Mouse (Mus musculus): ENCODE measurements around the gene Cdk14. TPM values are rescaled to one million over a fixed set of nuclear protein-coding genes. Genes with fewer than 3 reads are reported as not detected.

Cdk14 gene
- polyA plus RNA-seq, 1 experiment from 2014 or later = 37.8 TPM

DNA sequence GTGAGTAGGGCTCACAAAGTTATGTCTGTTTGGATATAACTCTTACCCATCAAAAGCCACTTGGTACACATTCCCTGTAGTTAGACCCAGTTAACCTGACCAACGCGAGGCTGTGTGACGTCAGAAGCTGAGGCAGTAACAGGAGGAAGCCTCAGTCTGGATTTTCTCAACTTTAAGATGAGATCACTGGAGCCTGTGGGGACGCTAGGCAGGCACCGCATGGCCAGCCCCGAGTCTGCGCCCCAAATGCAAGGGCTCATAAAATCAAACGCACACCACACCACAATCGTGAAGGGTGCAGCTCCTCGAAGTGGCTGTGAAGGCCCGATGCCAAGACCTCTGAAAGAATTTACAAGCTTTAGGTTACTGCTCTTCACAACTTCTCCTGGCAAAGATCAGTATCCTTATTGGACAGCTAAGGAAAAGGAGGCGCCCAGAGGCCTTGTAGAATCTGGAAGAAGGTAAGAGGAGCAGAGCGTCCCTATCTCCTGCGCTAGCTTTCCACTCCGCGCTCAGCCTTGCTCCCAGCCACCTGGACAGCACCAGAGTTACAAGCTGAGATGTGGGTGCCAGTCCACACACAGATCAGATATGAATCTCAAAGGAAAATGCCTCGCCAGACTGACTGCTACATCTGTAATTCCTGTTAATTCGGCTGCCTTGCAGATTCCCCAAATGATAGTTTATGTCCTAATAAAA lies 61.9 kb downstream of the Cdk14 start:
- Histone ChIP-seq H3K4me3 (ENCODE audit: low read depth, low read length) (no peak overlapping the region), H3K9me3 (ENCODE audit: low read depth, low read length) (no peaks in the 10 kb centered on the region), H3K36me3 (ENCODE audit: insufficient read depth) (0 out of 2 replicates have a peak, but pooled peaks cover 3% of the 10 kb centered on the region), H3K9ac (no peak overlapping the region), H3K27ac (ENCODE audit: low read depth) (no peak overlapping the region), H3K27me3 (ENCODE audit: insufficient read depth, low read length) (no peaks in the 10 kb centered on the region), H3K4me2 (no peak overlapping the region), H3K4me1 (ENCODE audit: insufficient read depth) (0 out of 2 replicates have a peak, but pooled peaks cover 2% of the 10 kb centered on the region)
- no peak for DNase-seq
- 78% methylated on average over 18 of the region's 18 CpGs for WGBS
- ATAC-seq (ENCODE audit: insufficient read depth) = no peak; the same call in 1 of the 2 replicates
- TF ChIP-seq CTCF (IDR thresholded peaks at IDR 0.05; ENCODE audit: low read depth) = no peak

DNA sequence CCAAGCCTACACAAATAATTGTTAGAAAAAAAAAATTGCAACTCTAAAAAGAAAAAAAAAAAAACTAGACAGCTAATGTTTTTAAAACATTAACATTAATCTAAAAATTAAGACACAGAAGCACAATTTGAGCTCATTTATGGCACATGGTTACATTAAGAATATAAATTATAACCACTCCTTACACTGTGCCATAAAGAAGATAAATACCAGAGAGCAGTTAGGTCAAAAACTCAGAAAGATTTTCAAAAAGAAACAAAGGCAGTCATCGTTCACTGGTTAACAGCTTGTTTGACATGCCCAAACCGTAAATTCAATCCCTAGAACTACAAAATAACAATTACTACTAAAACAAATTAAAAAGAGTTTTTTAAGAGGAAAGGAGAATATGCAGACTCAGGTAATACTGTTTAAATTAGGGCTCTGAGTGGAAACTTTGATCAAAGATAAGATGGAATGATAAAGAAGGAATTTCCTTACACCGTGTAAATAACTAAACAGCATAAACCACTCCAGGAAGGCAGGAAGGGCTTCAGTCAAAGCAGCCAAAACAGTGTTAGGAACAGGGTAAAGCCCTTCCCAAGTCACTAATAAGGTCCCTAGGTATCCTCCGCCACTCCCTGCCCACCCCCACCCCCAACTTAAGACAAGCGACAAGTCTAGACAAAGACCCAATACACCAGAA lies 65.3 kb downstream of the Cdk14 start:
- Histone ChIP-seq H3K4me1 (ENCODE audit: insufficient read depth) (0 out of 2 replicates have a peak, but pooled peaks cover 2% of the 10 kb centered on the region), H3K27me3 (ENCODE audit: insufficient read depth, low read length) (no peaks in the 10 kb centered on the region), H3K4me3 (ENCODE audit: low read depth, low read length) (no peak overlapping the region), H3K9ac (no peak overlapping the region), H3K4me2 (no peak overlapping the region), H3K27ac (ENCODE audit: low read depth) (no peak overlapping the region), H3K36me3 (ENCODE audit: insufficient read depth) (no peaks in the 10 kb centered on the region), H3K9me3 (ENCODE audit: low read depth, low read length) (no peaks in the 10 kb centered on the region)
- DNase-seq (no peak), ATAC-seq (ENCODE audit: insufficient read depth) (no peak)
- TF ChIP-seq CTCF (IDR thresholded peaks at IDR 0.05; ENCODE audit: low read depth) = no peak
- WGBS = 18% methylated on average over 5 of the region's 5 CpGs

DNA sequence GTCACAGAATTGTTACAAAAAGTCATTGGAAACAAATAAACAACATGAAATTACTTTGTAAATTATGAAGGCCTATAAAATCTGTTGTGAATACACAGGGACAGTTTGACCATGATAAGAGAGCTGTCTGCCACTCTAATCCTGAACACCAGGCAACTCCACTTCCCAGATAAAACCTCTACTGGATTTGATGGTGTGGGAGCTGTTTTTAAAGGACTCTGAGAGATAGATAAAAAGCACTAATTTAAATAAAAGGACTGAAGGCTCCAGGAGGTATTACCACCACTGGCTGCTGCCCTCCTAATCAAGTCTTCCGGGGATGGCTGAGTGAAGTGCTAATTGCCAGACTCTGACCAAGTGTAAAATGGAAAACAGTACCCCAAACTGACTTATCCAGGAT lies 66.2 kb downstream of the Cdk14 start:
- no peak overlapping the region for H3K9ac ChIP-seq
- H3K27ac ChIP-seq (ENCODE audit: low read depth) = no peak overlapping the region
- H3K36me3 ChIP-seq (ENCODE audit: insufficient read depth) = no peaks in the 10 kb centered on the region
- H3K4me3 ChIP-seq (ENCODE audit: low read depth, low read length) = no peak overlapping the region
- ATAC-seq (ENCODE audit: insufficient read depth) (no peak), DNase-seq (no peak)
- H3K4me1 ChIP-seq (ENCODE audit: insufficient read depth) = 0 out of 2 replicates have a peak, but pooled peaks cover 2% of the 10 kb centered on the region
- TF ChIP-seq CTCF (IDR thresholded peaks at IDR 0.05; ENCODE audit: low read depth) = no peak
- no peak overlapping the region for H3K4me2 ChIP-seq
- H3K9me3 ChIP-seq (ENCODE audit: low read depth, low read length) = no peaks in the 10 kb centered on the region
- H3K27me3 ChIP-seq (ENCODE audit: insufficient read depth, low read length) = no peaks in the 10 kb centered on the region
- WGBS = 22% methylated on average over 1 of the region's 1 CpGs

DNA sequence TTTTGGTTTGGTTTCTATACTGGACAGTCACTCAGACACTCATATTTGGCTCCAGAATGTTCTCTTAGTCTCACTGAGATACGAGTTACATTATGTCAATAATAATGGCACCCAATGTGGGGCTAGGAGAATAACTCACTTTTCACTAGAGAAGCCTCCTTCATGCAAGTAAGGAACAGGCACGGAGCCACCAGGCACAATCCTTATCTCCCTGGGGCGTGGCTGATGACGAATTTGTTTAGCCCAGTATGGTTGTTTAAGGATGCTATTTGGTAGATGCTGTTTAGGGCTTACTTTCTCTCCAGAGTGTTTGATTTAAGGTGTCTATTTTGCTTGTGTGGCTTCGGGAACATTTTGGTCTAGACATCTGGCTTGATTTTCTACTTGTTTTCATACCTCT lies 75.5 kb downstream of the Cdk14 start:
- Histone ChIP-seq H3K4me1 (ENCODE audit: insufficient read depth) (peaks cover 31% of the 10 kb centered on the region), H3K36me3 (ENCODE audit: insufficient read depth) (no peaks in the 10 kb centered on the region), H3K9ac (no peak overlapping the region), H3K27me3 (ENCODE audit: insufficient read depth, low read length) (no peaks in the 10 kb centered on the region), H3K4me3 (ENCODE audit: low read depth, low read length) (no peak overlapping the region), H3K9me3 (ENCODE audit: low read depth, low read length) (no peaks in the 10 kb centered on the region), H3K27ac (ENCODE audit: low read depth) (no peak overlapping the region), H3K4me2 (no peak overlapping the region)
- ATAC-seq (ENCODE audit: insufficient read depth) (no peak), DNase-seq (no peak)
- WGBS = 68% methylated on average over 5 of the region's 5 CpGs
- TF ChIP-seq CTCF (IDR thresholded peaks at IDR 0.05; ENCODE audit: low read depth) = no peak

DNA sequence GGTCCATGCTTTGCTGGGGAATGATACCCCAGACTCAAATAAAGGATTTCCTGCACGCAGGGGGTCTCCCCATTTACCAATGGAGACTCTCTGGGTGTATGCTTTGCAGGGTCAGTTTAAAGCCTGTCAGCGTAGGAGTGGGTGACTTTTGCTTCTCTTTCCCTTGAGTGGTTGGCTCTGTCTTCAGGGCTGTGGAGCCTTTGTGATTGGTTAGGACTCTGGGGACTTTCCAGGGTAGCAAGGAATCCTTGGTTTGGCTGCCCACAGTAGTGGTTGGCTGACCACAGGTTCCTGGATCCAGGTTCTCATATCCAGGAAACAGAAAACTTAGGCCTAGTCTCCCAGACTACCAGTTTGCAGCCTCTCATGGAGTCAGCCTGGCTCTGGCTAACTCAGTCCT lies 76.4 kb downstream of the Cdk14 start:
- DNase-seq = no peak
- Histone ChIP-seq H3K9me3 (ENCODE audit: low read depth, low read length) (no peaks in the 10 kb centered on the region), H3K4me1 (ENCODE audit: insufficient read depth) (peaks cover 31% of the 10 kb centered on the region), H3K36me3 (ENCODE audit: insufficient read depth) (no peaks in the 10 kb centered on the region), H3K9ac (0 out of 2 replicates have a peak overlapping the region, but pooled peaks have one; percentile 4), H3K27ac (ENCODE audit: low read depth) (peak overlapping the region; percentile 89), H3K4me3 (ENCODE audit: low read depth, low read length) (no peak overlapping the region), H3K4me2 (no peak overlapping the region), H3K27me3 (ENCODE audit: insufficient read depth, low read length) (no peaks in the 10 kb centered on the region)
- TF ChIP-seq CTCF (IDR thresholded peaks at IDR 0.05; ENCODE audit: low read depth) = no peak
- no peak for ATAC-seq (ENCODE audit: insufficient read depth)
- WGBS = 75% methylated on average over 2 of the region's 2 CpGs

DNA sequence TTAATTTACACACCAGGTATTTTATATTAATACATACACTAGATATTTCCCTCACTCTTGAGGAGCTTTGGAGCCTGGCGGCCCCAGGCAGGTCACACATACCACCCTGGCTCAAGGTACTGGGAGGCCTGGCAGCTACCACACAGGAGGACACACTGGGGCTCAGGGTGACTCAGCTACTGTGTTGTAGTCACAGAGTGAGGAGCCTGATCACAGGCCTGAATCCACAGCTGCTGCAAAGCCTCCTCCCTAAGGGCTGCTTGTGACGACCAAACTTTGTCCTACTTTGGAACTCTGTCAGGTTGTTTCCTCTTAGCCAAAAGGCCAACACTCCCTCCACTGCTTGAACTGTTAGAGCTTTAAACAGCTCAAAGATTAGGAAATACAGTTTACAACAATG lies 76.8 kb downstream of the Cdk14 start:
- no peaks in the 10 kb centered on the region for H3K27me3 ChIP-seq (ENCODE audit: insufficient read depth, low read length)
- peak; percentile 59 for DNase-seq
- no peak overlapping the region for H3K4me2 ChIP-seq

More for the DNA sequence above, 76.8 kb downstream of the Cdk14 start:
- H3K36me3 ChIP-seq (ENCODE audit: insufficient read depth) = no peaks in the 10 kb centered on the region
- ATAC-seq (ENCODE audit: insufficient read depth) = peak; percentile 65; the same call in 1 of the 2 replicates
- no peak overlapping the region for H3K4me3 ChIP-seq (ENCODE audit: low read depth, low read length)
- H3K9ac ChIP-seq = 0 out of 2 replicates have a peak overlapping the region, but pooled peaks have one; percentile 4
- peaks cover 31% of the 10 kb centered on the region for H3K4me1 ChIP-seq (ENCODE audit: insufficient read depth)
- WGBS = 27% methylated on average over 2 of the region's 2 CpGs
- TF ChIP-seq CTCF (IDR thresholded peaks at IDR 0.05; ENCODE audit: low read depth) = no peak
- no peaks in the 10 kb centered on the region for H3K9me3 ChIP-seq (ENCODE audit: low read depth, low read length)
- H3K27ac ChIP-seq (ENCODE audit: low read depth) = peak overlapping the region; percentile 89
